Mouse (Mus musculus) heart, postnatal 0 days (tissue): ENCODE results near the gene Lsp1. TPM values are rescaled to one million over a fixed set of nuclear protein-coding genes. Genes with fewer than 3 reads are reported as not detected.

Experiments
- ATAC-seq: fragments of 200-750 bp; cut with Nextera tagmentation; 2 replicates; pipeline ENCODE4 v1.8.0; 2017; ENCODE audit warnings: low read depth, moderate number of reproducible peaks, moderate library complexity; ENCODE audit not compliant: insufficient read depth
- DNase-seq: peaks from one replicate; pipeline ENCODE4 v3.0.0-alpha.2; 2016; ENCODE audit warnings: low spot score
- H3K27ac ChIP-seq: fragments of 300-500 bp; sonication (generic); 2 replicates; pipeline ENCODE4 v1.5.1; 2014; ENCODE audit warnings: low read depth, mild to moderate bottlenecking
- H3K27me3 ChIP-seq: fragments of 300-500 bp; sonication (generic); 2 replicates; pipeline ENCODE4 v1.6.1; 2014; ENCODE audit warnings: low read length, mixed read lengths; ENCODE audit not compliant: control insufficient read depth, insufficient read depth
- H3K36me3 ChIP-seq: fragments of 300-500 bp; sonication (generic); replicated peaks from 2 replicates; pipeline ENCODE4 v1.6.1; 2014; ENCODE audit warnings: low read length, mixed read lengths; ENCODE audit not compliant: control insufficient read depth, insufficient read depth
- H3K4me1 ChIP-seq: fragments of 300-500 bp; sonication (generic); 2 replicates; pipeline ENCODE4 v1.6.1; 2014; ENCODE audit warnings: antibody characterized with exemption; ENCODE audit not compliant: control insufficient read depth, insufficient read depth
- H3K4me2 ChIP-seq: fragments of 300-500 bp; sonication (generic); 2 replicates; pipeline ENCODE4 v1.6.1; 2014; ENCODE audit warnings: low read depth, mild to moderate bottlenecking, low read length, moderate library complexity
- H3K4me3 ChIP-seq: fragments of 300-500 bp; sonication (generic); 2 replicates; pipeline ENCODE4 v1.5.1; 2014; ENCODE audit warnings: low read depth, low read length
- H3K9ac ChIP-seq: fragments of 300-500 bp; sonication (generic); replicated peaks from 2 replicates; pipeline ENCODE4 v1.6.1; 2014; ENCODE audit warnings: low read depth, low read length, mixed read lengths
- H3K9me3 ChIP-seq: fragments of 300-500 bp; sonication (generic); replicated peaks from 2 replicates; pipeline ENCODE4 v1.6.1; 2016; ENCODE audit warnings: low read length; ENCODE audit not compliant: control insufficient read depth
- CTCF ChIP-seq: IDR thresholded peaks from 2 replicates; pipeline ENCODE4 v1.5.1; 2016; ENCODE audit warnings: antibody characterized with exemption, control low read depth, low read depth
- EP300 ChIP-seq: IDR thresholded peaks from 2 replicates; pipeline ENCODE4 v1.6.1; 2016; ENCODE audit warnings: antibody characterized with exemption, low read depth
- WGBS: fragments of 180-500 bp; shearing (Covaris S2); extraction: QIAGEN DNeasy Blood & Tissue Kit; methylation state at CpG from one replicate; pipeline ENCODE4 v1.1.7; 2014; 5-methylcytosine and 5-hydroxymethylcytosine counted together
- polyA plus RNA-seq: library from polyadenylated mRNA; unstranded; fragments of >200 nt; fragmentation: Nextera tagmentation; extraction: Ambion mirVana; gene quantifications from 2 replicates; pipeline ENCODE4 v1.2.1, GENCODE M21; 2015
- total RNA-seq: library from RNA; depleted of rRNA; stranded (reverse); fragments of >200 nt; gene quantifications from 2 replicates; pipeline ENCODE4 v1.2.3, GENCODE M21; 2014; ENCODE audit warnings: low replicate concordance; rRNA removed

Lsp1 gene
- total RNA-seq (20.8 and 84.4 TPM in 2 replicates), polyA plus RNA-seq (47.7 and 53.1 TPM in 2 replicates)

DNA sequence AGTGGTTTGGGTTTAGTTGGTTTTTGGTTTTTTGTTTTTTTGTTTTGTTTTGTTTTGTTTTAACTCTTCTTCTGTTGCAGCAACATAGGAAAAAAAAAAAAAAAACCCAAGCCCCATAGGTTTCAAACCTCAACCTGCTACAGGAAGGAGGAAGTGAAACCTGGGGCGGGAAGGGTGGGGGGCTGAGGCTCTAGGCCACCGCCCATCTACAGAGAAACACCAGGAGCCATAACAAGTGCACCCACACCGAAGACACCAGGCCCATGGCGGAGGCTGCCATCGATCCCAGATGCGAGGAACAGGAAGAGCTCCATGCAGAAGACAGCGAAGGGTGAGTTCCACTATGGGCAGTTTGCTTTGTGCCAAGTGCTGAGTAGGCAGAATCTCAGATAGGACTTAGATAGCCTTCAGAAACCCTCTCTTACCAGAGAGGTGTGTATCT is at the start of gene Lsp1:
TSS of gene Lsp1 (plus strand) at position 174 of the 442 bp plus-strand sequence.
- Histone ChIP-seq H3K27ac (peak within 1 kb of the TSS; percentile 97), H3K4me3 (peak within 1 kb of the TSS; percentile 23; the same call in 1 of the 2 replicates), H3K27me3 (no peaks in the 10 kb centered on the region), H3K4me1 (peaks cover 67% of the 10 kb centered on the region), H3K4me2 (peak within 1 kb of the TSS; percentile 37; the same call in 1 of the 2 replicates), H3K9me3 (no peaks in the 10 kb centered on the region), H3K9ac (peak within 1 kb of the TSS; percentile 30; the same call in 1 of the 2 replicates), H3K36me3 (no peaks in the 10 kb centered on the region)
- WGBS: 89% methylated on average over 7 of the region's 7 CpGs
- no peak for TF ChIP-seq EP300
- no peak for TF ChIP-seq CTCF
- no peak for DNase-seq
- no peak for ATAC-seq

DNA sequence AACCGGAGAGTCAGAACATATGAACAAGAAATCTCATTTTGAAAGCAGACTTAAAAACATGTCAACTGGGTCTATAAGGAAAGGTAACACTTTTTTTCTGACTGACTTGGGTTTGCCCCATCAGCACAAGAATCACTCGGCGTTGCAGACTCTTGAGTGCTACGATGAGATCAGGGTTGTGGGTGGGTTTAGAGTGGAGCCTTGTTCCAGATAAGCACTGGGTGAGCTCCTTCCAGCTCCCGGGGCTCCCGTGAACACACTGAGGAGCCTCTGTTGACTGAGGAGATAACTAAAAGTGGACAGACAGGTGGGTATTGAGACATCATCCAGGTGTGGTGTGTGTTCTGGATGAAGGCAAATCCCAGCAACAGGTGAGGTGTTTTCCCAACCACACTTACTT is 47.3 kb upstream of the Lsp1 start:
- Histone ChIP-seq H3K9me3 (no peaks in the 10 kb centered on the region), H3K27ac (no peak overlapping the region), H3K9ac (no peak overlapping the region), H3K4me2 (no peak overlapping the region), H3K27me3 (no peaks in the 10 kb centered on the region), H3K4me3 (no peak overlapping the region), H3K36me3 (no peaks in the 10 kb centered on the region), H3K4me1 (no peaks in the 10 kb centered on the region)
- no peak for DNase-seq
- no peak for TF ChIP-seq EP300
- TF ChIP-seq CTCF: no peak
- ATAC-seq: no peak
- 71% methylated on average over 6 of the region's 6 CpGs for WGBS

DNA sequence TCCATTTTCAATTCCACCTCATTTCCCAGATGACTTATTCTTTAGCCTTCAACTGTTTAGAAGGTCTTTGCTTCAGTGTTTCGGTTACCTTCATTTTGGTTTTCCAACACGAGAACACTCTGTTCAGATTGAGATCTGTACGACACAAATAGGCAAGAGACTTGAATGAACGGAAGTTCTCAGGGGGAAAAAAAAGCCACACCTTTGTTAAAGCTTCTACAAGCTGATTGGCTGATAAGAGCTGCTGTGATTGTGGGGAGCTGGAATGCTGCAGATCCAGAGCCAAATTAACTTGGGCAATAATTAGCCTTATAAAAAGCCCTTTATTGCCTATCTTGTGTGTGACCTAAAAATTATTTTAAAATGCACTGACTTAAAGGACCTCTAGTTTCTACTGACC is 45.3 kb upstream of the Lsp1 start:
- Histone ChIP-seq H3K9me3 (no peaks in the 10 kb centered on the region), H3K4me3 (no peak overlapping the region), H3K27me3 (no peaks in the 10 kb centered on the region), H3K27ac (no peak overlapping the region), H3K4me1 (no peaks in the 10 kb centered on the region), H3K36me3 (no peaks in the 10 kb centered on the region), H3K4me2 (no peak overlapping the region), H3K9ac (no peak overlapping the region)
- TF ChIP-seq CTCF: no peak
- ATAC-seq (no peak), DNase-seq (no peak)
- WGBS: 59% methylated on average over 4 of the region's 4 CpGs

DNA sequence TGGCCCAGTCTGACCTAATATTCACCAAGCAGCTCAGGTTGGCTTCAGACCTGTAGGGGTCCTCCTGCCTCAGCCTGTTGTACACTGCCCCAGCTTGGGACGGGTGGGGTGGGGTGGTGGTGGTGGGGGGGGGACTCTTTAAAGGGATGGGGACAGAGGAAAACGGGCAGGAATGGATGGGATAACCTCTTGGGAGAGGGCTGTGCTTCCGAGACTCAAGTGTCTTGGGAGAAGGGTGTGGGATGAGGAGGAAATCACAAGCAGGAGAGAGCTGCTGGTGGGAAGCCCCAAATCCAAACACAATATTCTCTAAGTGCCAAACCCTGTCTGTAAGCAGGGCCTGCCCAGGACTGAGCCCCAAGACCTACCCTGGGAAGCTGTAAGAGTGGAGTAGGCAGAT is 44.4 kb upstream of the Lsp1 start:
- DNase-seq (no peak), ATAC-seq (no peak)
- Histone ChIP-seq H3K9me3 (no peaks in the 10 kb centered on the region), H3K27me3 (no peaks in the 10 kb centered on the region), H3K4me3 (no peak overlapping the region), H3K4me2 (no peak overlapping the region), H3K36me3 (no peaks in the 10 kb centered on the region), H3K27ac (no peak overlapping the region), H3K9ac (no peak overlapping the region), H3K4me1 (no peaks in the 10 kb centered on the region)
- 42% methylated on average over 3 of the region's 3 CpGs for WGBS
- TF ChIP-seq CTCF: no peak
- no peak for TF ChIP-seq EP300

DNA sequence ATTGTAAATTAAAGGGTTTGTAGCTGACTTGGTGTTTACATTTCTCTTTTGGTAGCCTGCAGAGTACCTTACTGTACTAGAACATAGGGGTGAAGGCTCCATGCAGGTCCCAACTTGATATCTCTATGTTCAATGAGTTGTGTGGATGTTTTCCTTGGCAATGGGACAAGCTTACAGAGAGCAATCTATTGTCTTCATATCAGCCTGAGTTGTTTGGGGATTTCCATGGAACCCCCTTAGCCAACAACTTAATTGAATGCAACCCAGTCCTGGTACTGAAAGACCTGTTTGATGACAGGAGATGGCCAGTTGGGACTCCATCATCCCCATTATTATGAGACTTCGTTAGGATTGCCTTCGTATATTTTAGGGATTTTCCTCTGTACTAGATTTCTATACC is 42.6 kb upstream of the Lsp1 start:
- no peak for TF ChIP-seq CTCF
- TF ChIP-seq EP300: no peak
- Histone ChIP-seq H3K9ac (no peak overlapping the region), H3K27ac (no peak overlapping the region), H3K4me1 (no peaks in the 10 kb centered on the region), H3K4me2 (no peak overlapping the region), H3K27me3 (no peaks in the 10 kb centered on the region), H3K9me3 (no peaks in the 10 kb centered on the region), H3K4me3 (no peak overlapping the region), H3K36me3 (no peaks in the 10 kb centered on the region)
- ATAC-seq: no peak
- DNase-seq: no peak
- 69% methylated on average over 2 of the region's 2 CpGs for WGBS

DNA sequence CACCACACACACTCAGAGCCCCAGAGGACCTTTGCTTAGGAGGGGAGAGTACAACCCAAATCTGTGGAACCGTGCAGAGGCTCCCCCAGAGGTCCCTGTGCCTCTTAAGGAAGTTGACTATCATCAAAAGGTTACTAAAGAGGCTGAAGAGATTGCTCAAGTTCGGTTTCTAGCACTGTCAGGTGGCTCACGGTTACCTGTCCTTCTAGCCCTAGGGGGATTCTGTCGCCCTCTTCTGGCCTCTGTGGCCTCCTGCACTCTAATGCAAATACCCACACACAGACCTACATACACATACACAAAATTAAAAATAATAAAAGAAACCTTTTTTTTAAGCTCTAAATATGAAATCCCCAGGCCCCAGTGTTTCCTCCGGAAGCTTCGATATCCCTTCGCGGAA is 41.9 kb upstream of the Lsp1 start:
- Histone ChIP-seq H3K4me1 (no peaks in the 10 kb centered on the region), H3K9ac (no peak overlapping the region), H3K27ac (no peak overlapping the region), H3K4me2 (no peak overlapping the region), H3K27me3 (no peaks in the 10 kb centered on the region), H3K36me3 (no peaks in the 10 kb centered on the region), H3K9me3 (no peaks in the 10 kb centered on the region), H3K4me3 (no peak overlapping the region)
- ATAC-seq (no peak), DNase-seq (no peak)
- WGBS: 84% methylated on average over 8 of the region's 8 CpGs
- TF ChIP-seq CTCF (no peak), EP300 (no peak)
